Mouse (Mus musculus) yolk sac, embryonic 10.5 days (tissue): ENCODE data around the gene Gm11111.
A peak's percentile ranks its signal among the peaks of the same experiment; 100 is the strongest.
"Not testable (repeated sequence)": the region's sequence is repeated elsewhere in the genome, so short reads cannot be mapped to it uniquely, and the experiment has no call there.

Experiments
- DNase-seq: peaks from one replicate; pipeline ENCODE4 v3.0.0-alpha.2; 2017; ENCODE audit warnings: low spot score

The Gm11111 gene

GRCm38 (mm10) chr5:98552395-98552794, at the start of gene Gm11111:
Gm11111 (plus strand) TSS chr5:98552695.
- DNase-seq = no peak

DNA sequence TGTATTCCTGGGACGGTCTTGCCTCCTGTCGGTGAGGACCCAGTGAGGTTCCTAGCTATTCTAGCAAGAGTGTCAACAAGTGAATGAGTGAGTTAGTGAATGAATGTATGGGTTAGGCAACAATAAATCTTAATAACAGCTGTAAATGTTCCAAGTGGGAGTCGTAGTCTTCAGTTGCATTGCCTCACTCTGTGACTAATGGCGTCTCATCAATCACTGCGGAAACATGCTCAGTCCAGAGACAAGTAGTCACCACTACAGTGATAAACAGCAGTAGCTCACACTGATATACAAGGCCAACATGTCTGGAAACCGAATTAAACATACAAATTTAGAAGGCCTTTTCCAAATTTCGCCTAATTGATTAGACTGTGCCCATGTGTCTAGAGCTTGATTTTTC, 36.3 kb upstream of the Gm11111 start:
- no peak for DNase-seq

GRCm38 (mm10) chr5:98520118-98520517, 32.4 kb upstream of the Gm11111 start:
- no peak for DNase-seq

- no peak for DNase-seq
These were observed 30.1 kb upstream of the Gm11111 start for GRCm38 (mm10) chr5:98522270-98522977.

DNA sequence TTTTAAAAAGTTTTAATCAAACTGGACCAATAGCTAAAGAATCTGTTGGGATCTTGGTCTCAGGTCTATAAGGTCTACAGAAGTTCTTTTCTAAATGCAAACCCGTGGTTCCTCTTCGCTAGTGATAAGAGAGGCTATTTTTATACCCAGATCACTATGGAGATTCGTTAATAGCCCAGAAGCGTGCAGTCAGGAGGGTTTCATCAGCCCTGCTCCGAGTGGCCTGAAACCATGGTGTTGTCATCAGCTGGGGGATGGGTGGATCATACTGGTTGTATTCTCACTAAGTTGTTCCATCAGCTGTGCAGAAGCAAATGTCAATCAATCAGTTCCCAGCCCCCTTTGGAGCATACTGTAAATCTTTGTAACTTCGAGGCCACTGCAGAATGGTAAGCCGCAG, 29.4 kb upstream of the Gm11111 start:
- DNase-seq = no peak

GRCm38 (mm10) chr5:98523783-98524182, 28.7 kb upstream of the Gm11111 start:
- no peak for DNase-seq

- DNase-seq = no peak
These were observed 11.2 kb upstream of the Gm11111 start for GRCm38 (mm10) chr5:98541333-98541732.

DNA sequence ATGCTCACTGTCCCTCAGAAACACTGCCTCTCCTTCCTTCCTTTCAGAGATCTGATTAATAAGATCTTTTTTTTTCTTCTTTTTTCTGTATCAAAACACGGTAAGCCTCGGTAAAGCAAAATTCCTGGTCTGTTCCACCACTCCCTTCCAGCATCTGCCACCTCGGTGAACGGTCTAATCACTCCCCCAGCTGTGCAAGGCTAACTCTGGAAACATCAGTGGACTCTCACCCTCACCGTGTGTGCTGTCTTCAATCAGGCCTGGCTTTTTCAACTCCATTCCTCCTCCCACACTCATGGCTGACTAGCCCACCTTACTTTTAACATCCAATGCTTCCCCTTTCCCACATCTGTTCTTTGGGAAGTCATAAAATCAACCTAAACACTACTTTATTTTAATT, 2.2 kb upstream of the Gm11111 start:
- DNase-seq = no peak

DNA sequence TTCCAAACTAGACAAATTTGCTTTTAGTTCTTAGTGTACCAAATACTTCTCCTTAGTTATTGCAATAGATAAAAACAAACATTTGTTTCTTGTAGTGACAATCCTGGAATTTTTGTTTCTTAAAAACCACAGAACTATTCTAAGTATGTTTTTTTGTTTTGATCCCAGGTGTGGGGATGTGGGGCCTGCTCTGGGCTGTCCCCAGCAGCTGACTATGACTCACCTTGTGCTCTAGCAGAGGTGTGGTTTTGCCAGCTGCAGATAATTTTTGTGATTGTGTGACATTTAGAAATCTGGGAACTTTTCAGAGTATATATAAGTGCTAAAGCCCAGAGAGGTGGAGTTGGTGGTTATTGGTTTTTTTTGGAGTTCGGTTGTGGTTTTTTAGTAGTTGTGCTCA, 1.6 kb upstream of the Gm11111 start:
- DNase-seq = no peak

GRCm38 (mm10) chr5:98552811-98553601, 511 bp downstream of the Gm11111 start:
- no peak for DNase-seq

DNA sequence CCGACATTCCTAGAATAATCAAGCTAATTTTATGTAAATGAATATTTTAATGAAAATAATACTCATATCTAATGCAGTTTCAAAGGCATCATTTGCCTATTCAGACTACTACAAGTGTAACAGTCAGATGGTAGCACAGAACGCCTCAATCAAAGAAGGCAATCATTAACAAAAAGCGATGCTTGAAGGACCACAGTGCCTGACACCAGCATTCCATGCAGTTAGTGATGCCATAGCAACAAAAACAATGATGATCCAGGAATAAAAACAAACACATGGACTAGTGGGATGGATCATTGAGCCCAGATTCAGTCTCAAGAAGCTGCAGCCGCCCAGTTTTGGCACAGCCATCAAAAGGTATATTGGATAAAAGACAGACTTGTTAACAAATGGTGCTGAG, 8.8 kb downstream of the Gm11111 start:
- no peak for DNase-seq

DNA sequence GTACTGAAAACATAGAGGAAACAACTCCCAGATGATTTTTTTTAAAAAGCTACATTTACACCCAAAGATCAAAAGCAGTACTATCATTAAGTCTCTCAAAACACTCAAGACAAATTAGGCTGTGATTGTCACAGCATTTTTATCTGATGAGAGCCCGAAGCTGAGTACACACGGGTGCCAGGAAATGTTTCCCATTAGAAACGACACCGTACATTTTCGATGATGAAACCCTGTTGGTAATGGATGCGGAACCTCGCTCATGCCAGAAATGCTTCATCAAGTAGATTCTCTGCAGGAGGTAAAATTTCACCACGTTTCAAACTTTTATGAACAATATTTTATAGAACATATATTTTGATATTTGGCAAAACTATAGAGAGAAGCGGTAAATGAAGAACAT, 10.3 kb downstream of the Gm11111 start:
- DNase-seq = no peak

DNA sequence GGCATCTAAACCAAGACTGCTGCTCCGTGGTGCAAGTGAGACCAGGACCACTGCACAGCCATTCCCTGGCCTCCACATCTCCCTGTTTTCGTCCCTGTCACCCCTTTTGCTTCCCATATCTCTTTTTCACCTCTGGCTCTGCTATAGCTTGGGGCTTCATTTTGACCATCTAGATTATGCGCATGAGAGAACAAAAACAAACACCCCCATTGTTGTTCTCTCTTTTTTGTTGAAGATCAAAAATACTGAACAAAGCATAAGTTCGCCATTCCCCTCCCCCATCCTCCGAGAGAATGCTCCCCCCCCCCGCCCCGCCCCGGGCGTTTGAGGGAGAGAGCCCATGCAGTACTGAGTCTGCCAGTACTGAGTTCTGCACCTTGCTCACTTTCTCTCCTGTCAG, 11.3 kb downstream of the Gm11111 start:
- no peak for DNase-seq

DNA sequence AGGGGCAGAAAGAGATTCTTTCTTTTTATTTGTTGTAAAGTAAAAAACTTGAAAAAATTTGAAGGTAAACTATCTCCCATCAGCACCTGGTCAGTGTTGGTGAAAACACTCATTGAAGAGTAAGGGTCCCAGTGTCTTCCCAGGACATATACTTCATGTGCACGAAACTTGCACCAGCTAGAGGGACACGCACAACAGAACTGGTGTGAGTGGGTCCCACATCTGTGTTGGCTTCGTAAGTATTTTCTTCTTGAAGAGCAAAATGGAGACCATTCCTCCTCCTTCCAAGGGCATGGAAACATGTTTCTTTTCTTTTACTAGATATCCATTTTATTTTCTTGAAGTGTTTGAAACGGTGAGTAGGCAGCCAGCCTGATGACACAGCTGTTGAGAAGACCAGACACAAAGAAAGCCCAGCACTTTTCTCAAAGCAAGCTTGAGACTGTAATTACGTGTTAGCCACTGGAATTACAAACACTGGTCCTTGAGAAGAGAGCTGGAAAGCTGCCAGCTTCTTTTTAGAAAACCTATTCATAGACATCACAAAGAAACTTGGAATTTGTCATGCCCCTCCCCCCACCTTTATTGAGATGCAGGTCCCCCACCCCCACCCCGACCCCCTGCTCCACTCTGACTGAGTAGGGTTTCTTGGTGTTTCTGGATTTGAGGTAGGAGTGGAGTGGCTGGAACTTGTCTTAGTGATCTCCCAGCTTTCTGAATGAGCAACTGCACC, 14.1 kb downstream of the Gm11111 start:
- DNase-seq = no peak

GRCm38 (mm10) chr5:98568481-98568880, 16.0 kb downstream of the Gm11111 start:
- no peak for DNase-seq

DNA sequence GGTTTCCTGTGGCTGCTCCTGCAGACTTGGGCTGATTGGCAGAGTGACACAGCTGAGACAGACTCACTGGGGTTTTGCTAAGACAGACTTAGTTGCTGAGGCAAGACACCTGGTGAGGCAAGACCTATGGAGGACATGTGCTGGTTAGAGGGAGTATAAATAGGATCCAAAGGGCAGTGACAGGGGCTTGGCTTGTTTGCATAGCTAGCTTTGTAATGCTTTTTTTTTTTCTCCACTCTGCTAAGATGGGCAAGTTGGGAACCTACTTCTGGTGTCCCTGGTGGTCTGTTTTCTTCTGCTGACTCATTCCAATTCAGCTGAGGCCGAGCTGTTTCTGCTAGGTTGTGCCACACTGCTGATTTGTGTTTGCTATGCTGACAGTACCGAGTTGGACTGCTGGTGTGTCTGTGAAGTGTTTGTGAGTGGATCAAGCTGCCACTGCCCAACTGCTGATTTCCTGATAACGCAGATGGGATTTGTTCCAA, 16.6 kb downstream of the Gm11111 start:
- peak; percentile 47 for DNase-seq

DNA sequence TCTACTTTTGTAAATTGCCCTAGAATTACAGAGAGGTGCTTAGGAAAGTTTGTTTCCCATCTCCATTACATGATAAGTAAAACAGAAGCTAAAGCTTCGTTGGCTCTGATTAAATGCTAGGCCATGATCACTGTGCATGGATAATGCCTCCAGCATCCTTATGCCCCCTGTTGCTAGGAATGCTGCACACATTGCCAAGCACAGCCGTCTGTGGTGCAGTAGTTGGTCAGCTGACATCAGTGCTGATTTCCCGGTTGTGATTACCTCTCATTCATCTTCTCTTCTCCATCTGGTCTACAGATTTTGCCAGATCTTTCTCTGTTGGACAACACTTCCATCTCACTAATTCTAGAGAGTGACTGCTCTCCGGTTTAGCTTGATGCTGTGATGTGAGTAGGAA, 19.9 kb downstream of the Gm11111 start:
- DNase-seq = no peak

DNA sequence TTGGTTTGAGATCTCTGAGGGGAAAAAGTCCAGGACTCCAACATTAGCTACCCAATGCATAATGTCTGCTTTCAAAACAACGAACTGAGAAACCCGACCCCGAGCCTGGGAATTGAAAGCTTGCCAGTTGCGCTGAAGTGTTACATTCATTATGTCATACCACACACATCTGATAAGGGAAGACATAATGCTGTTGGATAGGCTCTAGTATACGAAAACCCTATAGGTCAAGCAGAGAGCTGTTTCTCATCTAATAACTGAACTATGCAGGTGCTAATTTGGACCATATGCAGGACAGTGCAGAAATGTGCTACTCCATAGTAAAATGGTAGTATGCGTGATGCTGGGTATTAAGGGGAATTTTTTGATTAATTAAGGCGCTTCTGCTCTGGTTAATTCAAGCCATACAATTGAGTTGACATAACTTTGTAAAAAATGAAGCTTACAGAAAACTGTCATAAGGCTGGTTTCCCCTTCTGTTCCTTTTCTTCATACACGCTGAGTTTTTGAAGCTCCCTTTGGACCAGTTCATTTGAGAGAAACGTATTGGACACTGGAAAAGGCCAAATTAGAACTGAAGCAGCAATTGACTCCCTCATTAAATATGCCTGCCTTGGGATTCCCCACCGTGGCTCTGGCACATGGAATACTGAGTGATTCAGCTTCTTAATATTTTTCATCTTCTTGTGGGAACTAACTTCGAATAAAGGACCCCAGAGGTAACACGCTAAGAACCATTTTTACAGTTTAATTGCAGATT, 22.4 kb downstream of the Gm11111 start:
- no peak for DNase-seq

DNA sequence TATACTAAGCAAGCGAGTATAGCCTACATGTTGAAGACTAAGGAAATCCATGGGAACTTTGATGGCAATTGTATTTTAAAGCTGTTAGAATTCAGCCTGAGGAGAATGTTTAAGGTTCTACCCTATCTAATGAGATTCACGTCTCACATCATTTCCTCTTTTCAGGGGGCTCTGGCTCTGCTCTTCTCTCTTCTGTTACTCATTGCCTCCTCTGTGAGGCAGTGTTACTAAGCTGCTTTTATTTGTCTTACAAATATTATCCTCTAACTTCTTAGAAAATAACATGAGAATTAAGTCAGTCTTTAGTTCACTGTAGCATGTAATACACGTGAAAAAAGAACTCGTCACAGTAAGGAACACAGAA, 23.0 kb downstream of the Gm11111 start:
- no peak for DNase-seq

DNA sequence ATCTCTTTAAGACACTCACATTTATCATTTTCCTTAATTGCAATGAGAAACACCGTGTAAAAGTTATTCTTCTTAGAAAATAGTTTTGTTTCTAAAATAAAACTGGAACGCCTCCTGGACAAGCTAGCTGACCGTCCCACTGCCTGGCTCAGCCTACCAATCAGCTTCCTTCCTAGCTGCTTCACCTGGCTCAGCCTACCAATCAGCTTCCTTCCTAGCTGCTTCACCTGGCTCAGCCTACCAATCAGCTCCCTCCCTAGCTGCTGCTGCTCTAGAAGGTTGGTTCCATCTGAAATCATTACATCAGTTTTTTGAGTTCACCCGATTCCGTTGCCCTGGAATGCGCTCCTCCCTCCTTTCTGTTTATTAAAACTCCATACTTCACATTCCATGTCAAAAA, 24.0 kb downstream of the Gm11111 start:
- not testable (repeated sequence) for DNase-seq

GRCm38 (mm10) chr5:98578398-98578797, 25.9 kb downstream of the Gm11111 start:
- no peak for DNase-seq

GRCm38 (mm10) chr5:98580811-98581210, 28.3 kb downstream of the Gm11111 start:
- DNase-seq = no peak
